Mouse (Mus musculus) cerebellum, adult 8-10 months (tissue): ENCODE measurements around the gene Mtch1.
A peak's percentile ranks its signal among the peaks of the same experiment; 100 is the strongest.
"Not testable (repeated sequence)": the region's sequence is repeated elsewhere in the genome, so short reads cannot be mapped to it uniquely, and the experiment has no call there.

ENCODE experiments used
- DNase-seq: peaks from one replicate; pipeline ENCODE4 v3.0.0; 2022

The Mtch1 gene

GRCm38 (mm10) chr17:29347645-29348256 lies at the start of gene Mtch1:
TSS of gene Mtch1 (minus strand) at chr17:29347934.
- peak; percentile 97 for DNase-seq

GRCm38 (mm10) chr17:29396821-29397242 lies 49.1 kb upstream of the Mtch1 start:
- peak; percentile 80 for DNase-seq

- DNase-seq = no peak
These were observed 48.5 kb upstream of the Mtch1 start for GRCm38 (mm10) chr17:29396056-29396799.

- DNase-seq = no peak
These were observed 47.6 kb upstream of the Mtch1 start for GRCm38 (mm10) chr17:29395381-29395780.

- DNase-seq = not testable (repeated sequence)
These were observed 47.0 kb upstream of the Mtch1 start for GRCm38 (mm10) chr17:29394761-29395160.

GRCm38 (mm10) chr17:29394106-29394760 lies 46.5 kb upstream of the Mtch1 start:
- no peak for DNase-seq

GRCm38 (mm10) chr17:29393335-29394089 lies 45.8 kb upstream of the Mtch1 start:
- DNase-seq = no peak

GRCm38 (mm10) chr17:29391280-29391679 lies 43.5 kb upstream of the Mtch1 start:
- DNase-seq = no peak

GRCm38 (mm10) chr17:29388978-29389377 lies 41.2 kb upstream of the Mtch1 start:
- DNase-seq = no peak

GRCm38 (mm10) chr17:29385746-29386145 lies 38.0 kb upstream of the Mtch1 start:
- no peak for DNase-seq

GRCm38 (mm10) chr17:29384850-29385438 lies 37.2 kb upstream of the Mtch1 start:
- no peak for DNase-seq

- DNase-seq = no peak
These were observed 36.2 kb upstream of the Mtch1 start for GRCm38 (mm10) chr17:29383923-29384322.

- DNase-seq = no peak
These were observed 34.7 kb upstream of the Mtch1 start for GRCm38 (mm10) chr17:29382417-29382816.

GRCm38 (mm10) chr17:29381472-29381871 lies 33.7 kb upstream of the Mtch1 start:
- peak; percentile 50 for DNase-seq

GRCm38 (mm10) chr17:29380241-29380640 lies 32.5 kb upstream of the Mtch1 start:
- no peak for DNase-seq

- no peak for DNase-seq
These were observed 30.3 kb upstream of the Mtch1 start for GRCm38 (mm10) chr17:29378056-29378455.

- DNase-seq = no peak
These were observed 28.1 kb upstream of the Mtch1 start for GRCm38 (mm10) chr17:29375871-29376270.

GRCm38 (mm10) chr17:29370984-29371723 lies 23.4 kb upstream of the Mtch1 start:
- DNase-seq = peak; percentile 95

GRCm38 (mm10) chr17:29368726-29369125 lies 21.0 kb upstream of the Mtch1 start:
- DNase-seq = no peak

GRCm38 (mm10) chr17:29365105-29365621 lies 17.4 kb upstream of the Mtch1 start:
- DNase-seq = peak; percentile 54

- no peak for DNase-seq
These were observed 15.4 kb upstream of the Mtch1 start for GRCm38 (mm10) chr17:29363109-29363508.
